Mouse (Mus musculus): ENCODE results near the gene Olfr1136. TPM values are rescaled to one million over a fixed set of nuclear protein-coding genes. Genes with fewer than 3 reads are reported as not detected.

The Olfr1136 gene
- total RNA-seq (2021): not detected
- long read RNA-seq, experiment 1: 0 reads
- long read RNA-seq, experiment 2: 0 reads

- DNase-seq: no peak
These were observed at the start of gene Olfr1136 for GRCm38 (mm10) chr2:87693847-87694246. Olfr1136 (minus strand) TSS chr2:87693947.

- DNase-seq: no peak
These were observed 49.7 kb upstream of the Olfr1136 start, which contains the start of gene Olfr1140 for GRCm38 (mm10) chr2:87743452-87743851. Olfr1140 (plus strand) TSS chr2:87743752.

- DNase-seq: no peak
These were observed 46.1 kb upstream of the Olfr1136 start, which contains the start of gene Olfr1138 for GRCm38 (mm10) chr2:87739878-87740277. Olfr1138 (minus strand) TSS chr2:87739978.

- DNase-seq: no peak
These were observed 19.3 kb upstream of the Olfr1136 start, which contains the start of gene Olfr1137 for GRCm38 (mm10) chr2:87713079-87713478. Olfr1137 (minus strand) TSS chr2:87713179.

- DNase-seq: no peak
These were observed 20.2 kb downstream of the Olfr1136 start, which contains the start of gene Olfr1135 for GRCm38 (mm10) chr2:87673564-87673963. Olfr1135 (minus strand) TSS chr2:87673664.

GRCm38 (mm10) chr2:87658360-87658759, 35.4 kb downstream of the Olfr1136 start, which contains the start of gene Olfr1134:
Olfr1134 (minus strand) TSS chr2:87658460.
- no peak for DNase-seq

GRCm38 (mm10) chr2:87647274-87647673, 46.5 kb downstream of the Olfr1136 start, which contains the start of gene Olfr1133:
Olfr1133 (minus strand) TSS chr2:87647374.
- DNase-seq: no peak

Other genes with a start within 250 kb of the Olfr1136 start
- not detected for gene Olfr1126, start 240.0 kb downstream of the Olfr1136 start, total RNA-seq (2021)
- not detected for gene Pramel7, start 196.9 kb downstream of the Olfr1136 start, total RNA-seq (2021)
- not detected for gene Pramel6, start 187.4 kb downstream of the Olfr1136 start, total RNA-seq (2021)
- not detected for gene Olfr153, start 162.2 kb downstream of the Olfr1136 start, total RNA-seq (2021)
- gene Olfr1128, start 148.4 kb downstream of the Olfr1136 start, total RNA-seq (2021): not detected
- not detected for gene Olfr1129, start 120.0 kb downstream of the Olfr1136 start, total RNA-seq (2021)
- not detected for gene Olfr1130, start 87.7 kb downstream of the Olfr1136 start, total RNA-seq (2021)
- not detected for gene Olfr1131, start 66.8 kb downstream of the Olfr1136 start, total RNA-seq (2021)
- gene Olfr1132, start 56.4 kb downstream of the Olfr1136 start, total RNA-seq (2021): not detected
- not detected for gene Olfr1133, start 46.6 kb downstream of the Olfr1136 start, total RNA-seq (2021)
- not detected for gene Olfr1134, start 35.5 kb downstream of the Olfr1136 start, total RNA-seq (2021)
- not detected for gene Olfr1135, start 20.3 kb downstream of the Olfr1136 start, total RNA-seq (2021)
- not detected for gene Olfr1137, start 19.2 kb upstream of the Olfr1136 start, total RNA-seq (2021)
- gene Olfr1138, start 46.0 kb upstream of the Olfr1136 start, total RNA-seq (2021): not detected
- gene Olfr1140, start 49.8 kb upstream of the Olfr1136 start, total RNA-seq (2021): not detected
- not detected for gene Olfr1141, start 60.0 kb upstream of the Olfr1136 start, total RNA-seq (2021)
- not detected for gene Olfr152, start 85.5 kb upstream of the Olfr1136 start, total RNA-seq (2021)
- gene Olfr1143, start 106.6 kb upstream of the Olfr1136 start, total RNA-seq (2021): not detected
- not detected for gene Olfr1145, start 115.9 kb upstream of the Olfr1136 start, total RNA-seq (2021)
- gene Olfr1148, start 136.6 kb upstream of the Olfr1136 start, total RNA-seq (2021): not detected
- not detected for gene Olfr1150-ps1, start 150.0 kb upstream of the Olfr1136 start, total RNA-seq (2021)
- gene Olfr1151, start 161.9 kb upstream of the Olfr1136 start, total RNA-seq (2021): not detected
- gene Olfr1152, start 172.5 kb upstream of the Olfr1136 start, total RNA-seq (2021): not detected
- not detected for gene Olfr1153, start 201.0 kb upstream of the Olfr1136 start, total RNA-seq (2021)
- not detected for gene Olfr1154, start 211.2 kb upstream of the Olfr1136 start, total RNA-seq (2021)